In genomic region chr5:83238848-83239452, GRCm38 (mm10) we compare ENCODE assay signal across 22 mouse cellular contexts.
A peak's percentile ranks its signal among the peaks of the same experiment; 100 is the strongest.
DNase-seq lines count a peak whose midpoint lies in the region; ATAC-seq and TF ChIP-seq lines count a peak whose summit lies in the region.
"Had no signal": no experiment of that assay in that cellular context is flagged by ENCODE, and none has a peak within 500 bp of the region (broad histone marks: within the 10 kb centered on the region; RNA-seq: fewer than 3 reads in every experiment).

No protein-coding gene starts in this region.

- no peak for TF ChIP-seq POLR2A in kidney, adult 2 months (IDR thresholded peaks at IDR 0.05; ENCODE audit: low read depth, low read length)

- no peaks in the 10 kb centered on the region for H3K36me3 ChIP-seq in kidney, adult 2 months (ENCODE audit: control insufficient read depth, insufficient read depth, low read length)
- no peaks in the 10 kb centered on the region for H3K36me3 ChIP-seq in midbrain, embryonic 11.5 days (ENCODE audit: control insufficient read depth, insufficient read depth, low read length)
- no peaks in the 10 kb centered on the region for H3K36me3 ChIP-seq in midbrain, embryonic 13.5 days
- H3K36me3 ChIP-seq: forebrain, embryonic 12.5 days; G1E; intestine, embryonic 15.5 days; limb, embryonic 15.5 days had no signal

- H3K27me3 ChIP-seq in kidney, adult 2 months (replicated peaks; ENCODE audit: control insufficient read depth, insufficient read depth, low read length) = no peaks in the 10 kb centered on the region
- H3K27me3 ChIP-seq in midbrain, embryonic 11.5 days (ENCODE audit: control insufficient read depth, insufficient read depth, low read length) = no peaks in the 10 kb centered on the region
- no peaks in the 10 kb centered on the region for H3K27me3 ChIP-seq in midbrain, embryonic 13.5 days
- H3K27me3 ChIP-seq: CH12.LX; forebrain, embryonic 12.5 days; intestine, embryonic 15.5 days; limb, embryonic 15.5 days had no signal

- no peak overlapping the region for H3K27ac ChIP-seq in kidney, adult 2 months (ENCODE audit: insufficient read depth, low read depth, low read length)
- no peak overlapping the region for H3K27ac ChIP-seq in midbrain, embryonic 11.5 days (ENCODE audit: low read depth, low read length)
- no peak overlapping the region for H3K27ac ChIP-seq in midbrain, embryonic 13.5 days
- H3K27ac ChIP-seq: forebrain, embryonic 12.5 days; hindbrain, embryonic 14.5 days; intestine, embryonic 15.5 days; limb, embryonic 15.5 days; liver, embryonic 14.5 days had no signal

- no peak overlapping the region for H3K4me2 ChIP-seq in midbrain, embryonic 11.5 days
- H3K4me2 ChIP-seq in midbrain, embryonic 13.5 days (replicated peaks) = no peak overlapping the region
- H3K4me2 ChIP-seq: forebrain, embryonic 12.5 days; hindbrain, embryonic 14.5 days; intestine, embryonic 15.5 days; limb, embryonic 15.5 days; lung, embryonic 14.5 days had no signal

- no peak overlapping the region for H3K4me3 ChIP-seq in kidney, adult 2 months (ENCODE audit: insufficient read depth, low read depth, low read length)
- H3K4me3 ChIP-seq in midbrain, embryonic 11.5 days (ENCODE audit: low read depth, low read length) = no peak overlapping the region
- no peak overlapping the region for H3K4me3 ChIP-seq in midbrain, embryonic 13.5 days (replicated peaks)
- H3K4me3 ChIP-seq: forebrain, embryonic 12.5 days; intestine, embryonic 15.5 days; limb, embryonic 15.5 days had no signal

- peak; percentile 46; the same call in 1 of the 2 replicates for ATAC-seq in midbrain, embryonic 11.5 days (ENCODE audit: low FRiP score)
- no peak for ATAC-seq in midbrain, embryonic 13.5 days
- ATAC-seq: intestine, embryonic 15.5 days had no signal

- H3K9ac ChIP-seq in midbrain, embryonic 11.5 days (ENCODE audit: low read length) = no peak overlapping the region
- no peak overlapping the region for H3K9ac ChIP-seq in midbrain, embryonic 13.5 days (replicated peaks)
- H3K9ac ChIP-seq: forebrain, embryonic 12.5 days; hindbrain, embryonic 14.5 days; intestine, embryonic 15.5 days; limb, embryonic 15.5 days; liver, embryonic 14.5 days; lung, embryonic 14.5 days had no signal

- peak; percentile 11 for DNase-seq in kidney, adult 2 months
- no peak for DNase-seq in kidney, adult 18-20 months
- no peak for DNase-seq in midbrain, embryonic 11.5 days (ENCODE audit: low spot score, missing footprints)
- peak; percentile 6 for DNase-seq in embryo, embryonic 11 days
- DNase-seq in gastrocnemius, adult 8-10 months (ENCODE audit: low spot score in 2 of 2) = no peak
- no peak for DNase-seq in adrenal gland, postnatal 36 days
- DNase-seq: adrenal gland, adult 8-10 months; B cell, adult 2 months; cerebellum, adult 18-20 months; cerebellum, postnatal 14 days; left cerebral cortex, postnatal 4 days; lung, embryonic 14.5 days; right cerebral cortex, postnatal 4 days; thymus, postnatal 14 days had no signal

- 37% methylated on average over 5 of the region's 5 CpGs for WGBS in kidney, adult 2 months
- 39% methylated on average over 5 of the region's 5 CpGs for WGBS in midbrain, embryonic 11.5 days
- 19% methylated on average over 5 of the region's 5 CpGs for WGBS in midbrain, embryonic 13.5 days

- TF ChIP-seq CTCF in kidney, adult 2 months (conservative IDR thresholded peaks at IDR 0.05; ENCODE audit: insufficient read depth, insufficient read length, low read depth, low read length) = no peak

- no peaks in the 10 kb centered on the region for H3K4me1 ChIP-seq in kidney, adult 2 months (ENCODE audit: control insufficient read depth, insufficient read depth, low read length)
- H3K4me1 ChIP-seq in midbrain, embryonic 11.5 days (ENCODE audit: control insufficient read depth, insufficient read depth, low read length) = no peaks in the 10 kb centered on the region
- H3K4me1 ChIP-seq in midbrain, embryonic 13.5 days (replicated peaks) = no peaks in the 10 kb centered on the region
- H3K4me1 ChIP-seq: intestine, embryonic 15.5 days; limb, embryonic 15.5 days had no signal

- no peaks in the 10 kb centered on the region for H3K9me3 ChIP-seq in midbrain, embryonic 11.5 days (ENCODE audit: control insufficient read depth, low read length)
- H3K9me3 ChIP-seq in midbrain, embryonic 13.5 days = no peaks in the 10 kb centered on the region
- H3K9me3 ChIP-seq: forebrain, embryonic 12.5 days; intestine, embryonic 15.5 days; limb, embryonic 15.5 days had no signal

Comparison
In these comparisons a context has a peak if more than half of its experiments do, and no peak if none do; other contexts are left out.
1. DNase-seq: peak in kidney, adult 2 months (single experiment) and embryo, embryonic 11 days (single experiment); none in kidney, adult 18-20 months (single experiment), midbrain, embryonic 11.5 days (single experiment), gastrocnemius, adult 8-10 months (0 of 2) and adrenal gland, postnatal 36 days (0 of 2).